Mouse (Mus musculus): ENCODE results near the gene Fyn.

GRCm38 (mm10) chr10:39339189-39339968, 29.3 kb upstream of the Fyn start:
- TF ChIP-seq EP300 (IDR thresholded peaks at IDR 0.05; ENCODE audit: low read depth) (no peak), CTCF (IDR thresholded peaks at IDR 0.05; ENCODE audit: low read depth) (no peak)

All from liver, postnatal 0 days (tissue).